Mouse (Mus musculus): Measurements from ENCODE around the gene Ltc4s.

- TF ChIP-seq POLR2AphosphoS5 (IDR thresholded peaks at IDR 0.05; ENCODE audit: insufficient replicate concordance, low read depth, low read length) (no peak), CTCF (IDR thresholded peaks at IDR 0.05; ENCODE audit: low read depth, low read length) (no peak)
Observed at GRCm38 (mm10) chr11:50229252-50229910, 9.0 kb downstream of the Ltc4s start.
